Mouse (Mus musculus): ENCODE data around the gene Ptbp1. TPM values are rescaled to one million over a fixed set of nuclear protein-coding genes. Genes with fewer than 3 reads are reported as not detected.

Ptbp1 gene
- 10 to 100 TPM; 26.8 to 27.1 TPM for total RNA-seq (2021)
- long read RNA-seq, experiment 1, partial matches to known transcripts, result 1 of 2 reads
- long read RNA-seq, experiment 1, other reads (novel, unspliced or antisense), result 0 of 2 reads
- long read RNA-seq, experiment 2, partial matches to known transcripts, result 0 of 7 reads
- long read RNA-seq, experiment 2, other reads (novel, unspliced or antisense), result 4 of 7 reads

DNA sequence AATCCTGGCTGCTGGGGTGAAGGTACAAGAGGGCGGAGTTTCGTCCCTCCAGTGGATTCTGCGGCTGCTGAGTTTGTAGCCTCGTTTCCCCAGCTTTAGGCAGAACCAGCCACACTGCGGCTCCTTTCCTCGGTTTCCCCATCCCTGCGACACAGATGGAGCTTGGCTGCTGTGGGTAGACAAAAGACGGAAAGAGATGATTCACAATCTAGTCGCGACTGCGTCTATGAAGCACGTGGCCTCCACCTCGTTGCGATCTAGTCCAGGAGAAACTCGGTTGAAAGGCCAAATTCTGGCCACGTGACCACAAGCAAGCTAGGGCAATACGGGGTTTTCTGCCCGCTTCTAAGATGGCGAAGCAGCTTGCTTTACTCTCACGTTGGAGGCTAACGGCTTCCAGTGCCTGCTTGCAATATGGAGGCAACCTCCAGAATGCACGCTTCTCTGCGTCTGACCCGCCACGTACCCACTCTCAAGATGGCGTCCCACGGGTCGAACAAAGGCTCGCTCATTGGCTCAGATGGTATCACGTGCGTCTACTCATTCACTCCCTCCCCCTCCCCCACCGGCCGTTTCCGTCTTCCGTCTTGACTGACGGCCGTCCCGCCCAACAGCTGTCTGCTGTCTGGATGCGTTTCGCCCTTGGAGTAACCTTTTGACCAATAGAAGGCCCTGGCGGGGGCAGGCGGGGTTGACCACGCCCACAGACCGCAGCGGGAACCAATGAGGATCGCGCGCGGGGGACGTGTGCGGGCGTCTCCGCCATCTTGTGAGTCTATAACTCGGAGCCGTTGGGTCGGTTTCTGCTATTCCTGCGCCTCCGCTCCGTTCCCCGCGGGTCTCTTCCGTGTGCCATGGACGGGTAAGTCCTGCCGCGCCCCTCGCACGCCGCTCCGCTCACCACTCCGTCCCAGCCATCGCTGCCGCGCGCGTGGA, at the start of gene Ptbp1:
Ptbp1 (plus strand) TSS at position 568 of the 936 bp plus-strand sequence.
- DNase-seq, result peak; percentile 100

DNA sequence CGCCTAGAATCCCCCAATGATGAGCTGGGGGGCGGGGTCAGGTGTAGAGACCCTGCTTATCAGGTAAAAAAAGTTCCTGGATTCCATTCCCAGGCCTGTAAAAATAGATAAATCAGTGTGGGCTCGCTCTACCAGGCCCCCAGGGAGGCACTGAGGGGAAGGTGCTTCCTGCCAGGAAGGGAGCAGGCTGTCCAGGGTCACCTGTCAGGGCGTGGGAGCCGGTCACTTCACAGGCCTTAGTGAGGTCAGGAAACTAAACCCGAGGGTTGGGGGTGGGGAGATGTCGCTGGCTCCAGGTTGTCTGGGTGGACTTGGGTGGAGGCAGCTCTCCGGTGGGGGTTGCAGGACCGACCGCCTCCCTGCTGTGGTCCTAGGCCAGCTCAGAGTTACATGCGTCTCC, 48.6 kb upstream of the Ptbp1 start:
- peak; percentile 49 for DNase-seq

DNA sequence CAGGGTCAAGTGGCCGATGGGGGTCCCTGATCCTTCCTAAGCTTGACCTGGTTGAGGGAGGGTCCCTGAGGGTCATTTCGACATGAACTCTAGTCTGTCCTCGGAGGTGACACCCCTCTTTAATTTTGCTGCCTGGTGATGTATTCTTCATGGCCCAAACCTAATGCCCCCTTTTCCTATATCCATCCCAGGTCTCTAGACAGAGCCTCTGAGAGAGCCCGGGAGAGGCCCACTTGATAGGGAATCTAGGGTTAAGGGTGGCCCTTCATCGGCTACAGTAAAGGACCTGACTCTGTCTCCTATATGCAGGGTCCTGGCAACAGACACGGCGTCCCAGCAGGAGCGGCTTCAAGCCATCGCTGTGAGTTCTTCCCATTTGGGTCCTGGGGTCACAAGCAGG, 47.9 kb upstream of the Ptbp1 start:
- DNase-seq, result no peak

DNA sequence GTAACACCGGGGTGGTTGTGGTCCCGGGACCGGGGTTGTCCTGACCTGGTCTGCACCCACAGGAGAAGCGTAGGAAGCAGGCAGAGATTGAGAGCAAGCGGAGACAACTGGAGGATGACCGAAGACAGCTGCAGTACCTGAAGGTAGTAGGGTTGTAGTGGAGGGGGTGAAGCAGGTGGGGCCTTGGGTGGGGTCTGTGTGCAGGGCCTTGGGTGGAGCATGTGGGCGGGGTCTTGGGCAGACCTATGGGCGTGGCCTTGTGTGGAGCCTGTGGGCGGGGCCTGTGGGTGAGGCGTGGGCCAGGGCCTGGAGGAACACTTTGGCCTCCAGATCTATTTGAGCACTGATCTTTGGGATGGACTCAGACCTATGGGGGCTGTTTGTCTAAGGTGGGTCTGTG, 47.3 kb upstream of the Ptbp1 start:
- no peak for DNase-seq

GRCm38 (mm10) chr10:79807826-79808225, 46.4 kb upstream of the Ptbp1 start:
- DNase-seq, result peak; percentile 51

DNA sequence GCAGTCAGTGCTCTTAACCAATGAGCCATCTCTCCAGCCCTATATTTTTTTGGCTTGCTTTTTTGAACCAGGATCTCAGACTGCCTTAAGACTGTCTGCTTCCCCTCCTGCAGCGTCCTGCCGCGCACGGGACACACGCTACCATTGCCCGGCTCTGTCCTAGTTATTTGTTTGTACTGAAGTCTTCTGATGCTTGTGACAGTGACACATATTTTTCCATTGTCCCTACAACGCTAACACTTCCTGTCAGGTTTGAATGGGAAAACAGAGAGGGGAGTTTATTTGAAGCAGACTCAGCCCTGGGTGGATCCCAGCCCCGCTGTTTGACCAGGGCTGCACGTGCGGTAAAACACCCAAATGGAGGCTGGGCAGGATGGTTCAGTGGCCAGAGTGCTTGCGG, 45.5 kb upstream of the Ptbp1 start:
- DNase-seq, result no peak

- DNase-seq, result peak; percentile 67
Observed at GRCm38 (mm10) chr10:79811736-79812637, 42.2 kb upstream of the Ptbp1 start.

DNA sequence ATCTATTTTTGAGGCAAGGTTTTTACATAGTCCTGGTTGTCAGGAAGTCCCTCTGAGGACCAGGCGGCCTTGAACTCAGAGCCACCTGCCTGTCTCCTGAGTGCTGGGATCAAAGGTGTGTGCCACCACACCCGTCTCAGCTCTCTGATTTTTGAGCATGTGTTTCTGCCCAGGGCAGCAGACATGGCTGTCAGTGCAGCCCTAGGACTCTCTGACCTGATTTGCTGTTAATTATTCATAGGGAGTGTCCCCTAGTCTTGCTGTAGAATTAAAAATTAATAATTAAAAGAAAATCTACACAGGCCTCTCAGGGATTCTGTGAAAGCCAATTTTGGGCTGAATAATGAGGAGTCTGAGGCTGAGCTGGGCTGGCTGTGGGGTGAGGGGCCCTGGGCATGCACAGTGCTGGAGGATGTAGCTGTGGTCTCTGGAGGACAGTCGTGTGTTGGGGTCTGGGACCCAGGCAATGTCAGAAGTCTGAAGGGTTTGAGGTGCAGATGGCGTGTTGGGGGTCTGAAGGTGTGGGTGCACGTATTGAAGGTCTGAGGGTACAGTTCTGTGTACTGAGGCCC, 39.9 kb upstream of the Ptbp1 start:
- no peak for DNase-seq

DNA sequence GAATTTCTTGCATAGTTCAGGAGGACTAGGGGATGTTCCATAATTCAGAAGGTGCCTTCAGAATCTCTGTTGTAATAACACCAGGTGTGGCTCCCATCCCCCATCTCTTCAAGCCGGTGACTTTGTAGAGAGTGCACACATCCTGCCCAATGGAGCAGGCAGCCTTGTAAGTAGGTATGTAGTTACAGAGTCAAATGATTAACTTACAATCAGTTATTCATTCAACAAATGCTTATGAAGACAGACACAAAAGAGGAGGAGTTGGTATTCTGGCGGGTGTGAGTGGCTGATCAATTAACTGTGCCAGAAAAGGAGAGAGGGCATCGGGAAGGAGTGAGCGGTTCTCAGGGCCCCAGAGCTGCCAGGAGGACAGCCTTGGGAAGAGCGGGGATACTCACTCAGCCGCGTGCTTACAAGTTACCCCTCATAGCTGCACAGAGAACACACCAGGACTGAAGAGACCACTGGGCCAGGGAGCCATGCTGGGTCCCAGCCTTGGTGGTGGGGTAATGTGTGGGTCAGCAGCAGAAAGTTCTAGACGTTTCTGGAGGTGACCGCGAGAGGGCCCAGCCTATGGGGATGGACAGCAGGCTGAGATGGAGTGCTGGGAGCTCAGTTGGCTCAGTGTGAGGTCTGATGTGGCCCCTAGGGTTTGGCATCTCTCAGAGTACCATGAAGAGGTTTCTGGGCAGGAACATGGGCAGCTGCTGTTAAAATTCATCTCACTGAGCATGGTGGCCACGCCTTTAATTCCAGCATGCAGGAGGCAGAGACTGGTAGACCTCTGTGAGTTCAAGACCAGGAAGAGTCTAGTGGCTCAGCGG, 38.3 kb upstream of the Ptbp1 start:
- no peak for DNase-seq

- no peak for DNase-seq
Observed at GRCm38 (mm10) chr10:79817111-79817510, 37.1 kb upstream of the Ptbp1 start.

DNA sequence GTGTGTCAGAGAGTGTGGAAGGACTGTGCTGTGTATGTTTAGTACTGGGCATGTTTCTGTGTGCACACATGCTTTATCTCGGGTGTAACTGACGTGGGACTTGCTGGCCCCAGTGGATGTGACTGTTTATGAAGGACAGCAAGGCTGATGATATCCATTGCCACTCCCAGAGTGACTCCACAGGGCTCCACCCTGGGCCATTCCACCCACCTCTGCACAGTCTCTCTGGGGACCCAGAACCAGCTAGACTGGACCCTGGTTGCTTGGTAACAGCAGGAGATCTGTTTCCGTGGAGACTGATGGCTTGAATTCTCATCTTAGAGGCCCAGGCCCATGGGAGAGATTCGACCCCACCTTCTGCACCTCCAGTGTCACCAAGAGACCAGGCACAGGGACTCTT, 36.0 kb upstream of the Ptbp1 start:
- DNase-seq, result no peak

DNA sequence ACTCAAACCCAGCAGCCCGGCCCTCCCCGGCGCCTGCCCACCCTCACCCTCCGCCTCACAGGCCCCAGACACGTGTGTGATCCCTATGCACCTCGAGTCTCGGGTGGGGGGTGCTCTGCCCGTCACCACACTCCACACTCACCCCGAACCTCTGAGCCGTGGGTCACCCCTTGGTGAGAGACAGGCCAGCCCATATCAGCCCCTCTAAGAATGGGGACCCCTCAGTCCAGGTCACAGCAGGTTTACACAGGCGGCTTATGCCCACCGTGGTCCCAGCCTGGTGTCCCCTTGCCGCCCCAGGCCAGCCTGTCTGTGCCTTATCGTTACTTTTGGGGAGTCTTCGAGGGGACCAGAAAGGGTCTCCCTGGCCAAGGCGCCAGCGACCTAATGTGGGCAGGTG, 34.6 kb upstream of the Ptbp1 start:
- no peak for DNase-seq

GRCm38 (mm10) chr10:79820277-79820676, 34.0 kb upstream of the Ptbp1 start:
- DNase-seq, result no peak

DNA sequence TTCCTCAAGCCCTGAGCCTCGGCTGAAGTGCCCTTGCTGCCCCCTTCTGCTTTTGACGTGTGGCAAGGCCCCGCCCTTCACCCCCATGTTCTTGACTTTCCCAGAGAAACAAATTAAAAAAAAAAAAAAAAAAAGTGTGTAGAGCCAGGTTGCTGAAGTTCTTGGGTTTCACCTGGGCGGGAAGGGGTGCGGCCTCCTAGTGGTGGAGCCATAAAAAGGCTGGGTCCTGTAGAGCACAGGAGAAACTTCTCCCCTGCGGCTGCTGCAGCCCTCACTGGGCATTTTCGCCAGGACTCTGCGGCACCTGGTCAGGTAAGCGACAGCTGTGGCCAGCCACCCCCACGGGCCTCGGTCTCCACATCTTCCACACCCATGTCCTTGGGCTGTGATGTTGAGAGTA, 33.4 kb upstream of the Ptbp1 start, which contains the start of gene Misp:
Misp (plus strand) TSS at position 208 of the 400 bp plus-strand sequence.
- no peak for DNase-seq

GRCm38 (mm10) chr10:79821731-79822130, 32.5 kb upstream of the Ptbp1 start:
- no peak for DNase-seq

DNA sequence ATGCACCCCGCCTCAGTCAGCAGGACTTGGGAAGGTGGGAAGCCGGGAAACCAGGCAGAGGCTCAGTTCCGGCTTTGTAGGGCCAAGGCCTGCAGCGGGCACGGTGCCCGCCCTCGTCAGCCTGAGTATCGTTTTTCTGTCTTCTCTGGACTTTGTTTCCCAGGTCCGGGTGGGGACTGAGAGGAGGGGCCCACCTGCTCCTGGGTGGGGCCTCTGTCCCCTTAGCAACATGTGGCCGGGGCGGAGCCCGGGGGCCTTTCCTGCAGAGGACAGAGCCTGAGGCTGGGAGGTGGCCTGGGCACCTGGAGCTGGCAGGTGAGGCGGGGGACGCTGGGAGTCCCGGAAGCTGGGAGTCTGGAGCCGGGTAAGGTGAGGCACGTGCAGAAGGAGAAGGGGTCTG, 31.9 kb upstream of the Ptbp1 start:
- no peak for DNase-seq

DNA sequence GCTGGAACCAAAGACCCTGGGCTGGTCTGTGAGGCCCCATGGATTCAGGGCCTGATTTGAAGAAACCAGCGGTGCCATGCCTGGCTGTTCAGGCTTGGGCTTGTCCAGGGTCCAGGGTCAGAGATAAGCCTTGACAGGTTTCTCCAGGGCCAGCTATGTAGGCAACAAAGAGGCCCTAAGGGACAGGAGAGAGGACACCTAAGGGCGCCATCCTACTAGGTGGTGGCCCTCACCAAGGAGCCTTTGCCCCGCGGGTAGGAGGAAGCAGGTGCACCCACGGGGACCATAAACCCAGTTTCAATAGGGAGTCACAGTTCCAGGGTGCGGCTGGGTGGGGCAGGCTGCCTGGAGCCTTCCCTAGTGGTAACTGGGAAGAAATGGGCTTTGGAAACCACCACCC, 31.2 kb upstream of the Ptbp1 start:
- DNase-seq, result no peak

- DNase-seq, result no peak
Observed at GRCm38 (mm10) chr10:79824413-79824812, 29.8 kb upstream of the Ptbp1 start.

GRCm38 (mm10) chr10:79831583-79831982, 22.6 kb upstream of the Ptbp1 start:
- no peak for DNase-seq

GRCm38 (mm10) chr10:79832026-79832785, 22.0 kb upstream of the Ptbp1 start:
- no peak for DNase-seq
